Mouse (Mus musculus) testis, adult 2 months (tissue): ENCODE measurements around the gene Dst.

Experiments
- CTCF ChIP-seq: fragments of 200-500 bp; IDR thresholded peaks from 2 replicates; pipeline ENCODE4 v1.5.1; 2012; ENCODE audit warnings: low read depth, mild to moderate bottlenecking, inconsistent platforms, low read length, moderate library complexity; ENCODE audit not compliant: control insufficient read depth, insufficient read depth, insufficient replicate concordance
- POLR2A ChIP-seq: fragments of 200-500 bp; IDR thresholded peaks from 2 replicates; pipeline ENCODE4 v1.6.1; 2012; ENCODE audit warnings: low read depth, mild to moderate bottlenecking, inconsistent platforms, low read length, moderate library complexity; ENCODE audit not compliant: control insufficient read depth

- TF ChIP-seq CTCF (no peak), POLR2A (no peak)
Measured at GRCm38 (mm10) chr1:33907421-33908190, 419 bp upstream of the Dst start, which contains the start of gene Bend6.
